Mouse (Mus musculus): ENCODE measurements around the gene Gnaz.

- TF ChIP-seq CTCF (IDR thresholded peaks at IDR 0.05; ENCODE audit: control insufficient read depth, insufficient read depth, low read length) (no peak), POLR2A (IDR thresholded peaks at IDR 0.05; ENCODE audit: borderline replicate concordance, control insufficient read depth, low read depth, low read length) (no peak)
Measured at GRCm38 (mm10) chr10:75044459-75044858, 77.5 kb downstream of the Gnaz start.

Data from bone marrow, adult 2 months (tissue).